Mouse (Mus musculus): ENCODE measurements at regions not wholly inside any gene's neighbourhood (a gene's known extent, or its start where the extent isn't known, plus 50 kb on each side); places are given as distances from the start of the nearest gene placed in this dataset.

DNA sequence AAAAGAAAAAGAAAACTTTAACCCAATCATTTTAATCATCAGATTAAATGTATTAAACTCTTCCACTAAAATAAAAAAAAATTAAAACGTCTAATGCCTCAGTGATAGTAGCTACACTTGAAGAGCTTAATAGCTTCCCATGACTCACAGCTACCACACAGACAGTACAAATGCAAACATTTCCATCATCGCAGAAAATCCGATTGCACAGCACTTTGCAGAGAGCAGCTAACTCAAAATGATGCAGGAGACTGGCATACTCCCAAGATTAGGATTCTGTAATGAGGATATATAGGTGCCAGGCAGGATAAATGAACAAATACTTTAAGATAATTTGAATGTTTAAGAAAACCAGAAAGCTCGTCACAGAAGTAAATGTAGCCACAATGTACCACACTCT is 238.3 kb upstream of the Kif2a start:
- no peak for TF ChIP-seq JUND (IDR thresholded peaks at IDR 0.05; ENCODE audit: low read depth, low read length)
- TF ChIP-seq BHLHE40 (IDR thresholded peaks at IDR 0.05; ENCODE audit: borderline replicate concordance, low read depth, low read length): no peak
- no peak for TF ChIP-seq USF2 (IDR thresholded peaks at IDR 0.05; ENCODE audit: borderline replicate concordance in 1 of 2, insufficient read depth in 1 of 2, low read depth in 1 of 2, low read length in 2 of 2)
- TF ChIP-seq POLR2A (IDR thresholded peaks at IDR 0.05; ENCODE audit: control insufficient read depth in 1 of 2, insufficient read depth in 1 of 2, low read depth in 1 of 2, low read length in 2 of 2, poor library complexity in 1 of 2): no peak

DNA sequence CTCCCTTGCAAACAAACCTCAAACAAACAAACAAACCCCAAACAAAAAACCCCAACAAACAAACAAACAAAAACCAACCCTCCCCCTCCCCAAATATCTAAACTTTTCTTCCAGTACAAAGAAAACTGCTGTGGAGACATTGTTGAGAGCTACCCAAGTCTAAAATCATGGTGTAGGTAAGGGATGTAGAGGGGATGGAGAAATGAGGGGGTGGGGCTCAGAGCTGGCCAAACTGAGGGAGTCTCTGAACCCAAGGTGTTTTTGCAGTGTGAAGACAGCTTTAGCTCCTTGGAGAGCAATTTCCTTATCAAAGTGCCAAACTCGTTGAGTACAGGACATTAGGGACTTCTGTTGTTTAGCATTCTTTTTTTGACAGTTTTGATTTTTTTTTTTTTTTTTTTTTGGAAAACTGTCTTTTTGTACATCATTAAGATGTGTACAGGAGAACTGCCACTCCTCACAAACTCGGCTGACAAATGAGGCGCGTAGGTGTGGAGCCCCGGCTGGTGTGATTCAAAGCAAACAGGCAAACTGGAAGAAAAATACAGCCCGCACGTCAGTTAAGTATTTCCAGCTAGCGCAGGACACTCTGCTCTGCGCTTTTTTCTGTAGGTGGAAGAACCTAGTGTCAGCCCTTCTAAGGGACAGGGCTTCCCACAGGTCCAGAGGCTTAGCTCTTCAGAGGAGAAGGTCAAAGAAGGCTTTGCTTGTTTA is 226.0 kb upstream of the Kif2a start:
- no peak for DNase-seq (ENCODE audit: low read depth, low spot score)

More for the DNA sequence above, 238.3 kb upstream of the Kif2a start:
- H3K9ac ChIP-seq (ENCODE audit: control insufficient read depth, low read depth, low read length, poor library complexity, severe bottlenecking): no peak overlapping the region
- no peaks in the 10 kb centered on the region for H3K36me3 ChIP-seq (ENCODE audit: control insufficient read depth in 1 of 2, insufficient read depth in 2 of 2, low read length in 2 of 2)
- DNase-seq (ENCODE audit: low read depth, low spot score): no peak
- H3K27me3 ChIP-seq (ENCODE audit: control insufficient read depth in 1 of 2, insufficient read depth in 2 of 2, low read length in 2 of 2): peaks cover 2 to 5% of the 10 kb centered on the region in 2 experiments
- no peaks in the 10 kb centered on the region for H3K9me3 ChIP-seq (replicated peaks; ENCODE audit: insufficient read depth, low read length)
- H3K4me1 ChIP-seq (ENCODE audit: control insufficient read depth in 1 of 2, insufficient read depth in 2 of 2, low read length in 2 of 2): no peaks in the 10 kb centered on the region
- H3K27ac ChIP-seq (ENCODE audit: control insufficient read depth, low read depth, low read length): no peak overlapping the region
- H3K79me2 ChIP-seq (ENCODE audit: control insufficient read depth, insufficient read depth, low read length, poor library complexity): no peaks in the 10 kb centered on the region
- no peak overlapping the region for H3K4me3 ChIP-seq (ENCODE audit: control insufficient read depth in 1 of 2, insufficient read depth in 1 of 2, low read depth in 2 of 2, low read length in 2 of 2)

GRCm38 (mm10) chr13:107246956-107247751 is 225.2 kb upstream of the Kif2a start:
- Histone ChIP-seq H3K4me1 (ENCODE audit: control insufficient read depth in 1 of 2, insufficient read depth in 2 of 2, low read length in 2 of 2) (no peaks in the 10 kb centered on the region), H3K79me2 (ENCODE audit: control insufficient read depth, insufficient read depth, low read length, poor library complexity) (no peaks in the 10 kb centered on the region), H3K4me3 (ENCODE audit: control insufficient read depth in 1 of 2, insufficient read depth in 1 of 2, low read depth in 2 of 2, low read length in 2 of 2) (no peak overlapping the region), H3K27ac (ENCODE audit: control insufficient read depth, low read depth, low read length) (no peak overlapping the region), H3K36me3 (ENCODE audit: control insufficient read depth in 1 of 2, insufficient read depth in 2 of 2, low read length in 2 of 2) (no peaks in the 10 kb centered on the region), H3K27me3 (ENCODE audit: control insufficient read depth in 1 of 2, insufficient read depth in 2 of 2, low read length in 2 of 2) (no peaks in the 10 kb centered on the region; a peak in 2 of 4 replicates), H3K9ac (ENCODE audit: control insufficient read depth, low read depth, low read length, poor library complexity, severe bottlenecking) (no peak overlapping the region), H3K9me3 (replicated peaks; ENCODE audit: insufficient read depth, low read length) (no peaks in the 10 kb centered on the region)
- no peak for DNase-seq (ENCODE audit: low read depth, low spot score)
- no peak for TF ChIP-seq CHD1 (IDR thresholded peaks at IDR 0.05; ENCODE audit: low read depth, low read length)
- no peak for TF ChIP-seq ZC3H11A (IDR thresholded peaks at IDR 0.05; ENCODE audit: low read depth, low read length)
- TF ChIP-seq ZKSCAN1 (IDR thresholded peaks at IDR 0.05; ENCODE audit: low read depth, low read length): no peak
- TF ChIP-seq HCFC1 (IDR thresholded peaks at IDR 0.05; ENCODE audit: low read depth, low read length): no peak
- TF ChIP-seq EP300 (IDR thresholded peaks at IDR 0.05; ENCODE audit: low read depth in 1 of 2, low read length in 2 of 2): no peak
- TF ChIP-seq MYC (IDR thresholded peaks at IDR 0.05; ENCODE audit: low read depth, low read length): no peak
- no peak for TF ChIP-seq MAFK (IDR thresholded peaks at IDR 0.05; ENCODE audit: borderline replicate concordance, low read depth, low read length)
- no peak for TF ChIP-seq ELF1 (IDR thresholded peaks at IDR 0.05; ENCODE audit: low read depth, low read length)
- no peak for TF ChIP-seq E2F4 (IDR thresholded peaks at IDR 0.05; ENCODE audit: borderline replicate concordance, low read depth, low read length)
- no peak for TF ChIP-seq GABPA (IDR thresholded peaks at IDR 0.05; ENCODE audit: low read depth, low read length)
- no peak for TF ChIP-seq UBTF (IDR thresholded peaks at IDR 0.05; ENCODE audit: borderline replicate concordance, insufficient read depth, low read depth, low read length)
- no peak for TF ChIP-seq USF1 (IDR thresholded peaks at IDR 0.05; ENCODE audit: low read depth, low read length)
- TF ChIP-seq USF2 (IDR thresholded peaks at IDR 0.05; ENCODE audit: borderline replicate concordance in 1 of 2, insufficient read depth in 1 of 2, low read depth in 1 of 2, low read length in 2 of 2): no peak
- TF ChIP-seq SIN3A (IDR thresholded peaks at IDR 0.05; ENCODE audit: low read length): no peak
- TF ChIP-seq RCOR1 (IDR thresholded peaks at IDR 0.05; ENCODE audit: low read depth, low read length): no peak
- TF ChIP-seq MEF2A (IDR thresholded peaks at IDR 0.05; ENCODE audit: extremely low read depth, insufficient replicate concordance, low read depth, low read length, poor library complexity, severe bottlenecking): no peak

More for the DNA sequence above, 226.0 kb upstream of the Kif2a start:
- Histone ChIP-seq H3K4me1 (ENCODE audit: control insufficient read depth in 1 of 2, insufficient read depth in 2 of 2, low read length in 2 of 2) (no peaks in the 10 kb centered on the region), H3K79me2 (ENCODE audit: control insufficient read depth, insufficient read depth, low read length, poor library complexity) (no peaks in the 10 kb centered on the region), H3K36me3 (ENCODE audit: control insufficient read depth in 1 of 2, insufficient read depth in 2 of 2, low read length in 2 of 2) (no peaks in the 10 kb centered on the region), H3K27me3 (ENCODE audit: control insufficient read depth in 1 of 2, insufficient read depth in 2 of 2, low read length in 2 of 2) (no peaks in the 10 kb centered on the region; a peak in 2 of 4 replicates), H3K27ac (ENCODE audit: control insufficient read depth, low read depth, low read length) (no peak overlapping the region), H3K9ac (ENCODE audit: control insufficient read depth, low read depth, low read length, poor library complexity, severe bottlenecking) (no peak overlapping the region), H3K4me3 (ENCODE audit: control insufficient read depth in 1 of 2, insufficient read depth in 1 of 2, low read depth in 2 of 2, low read length in 2 of 2) (no peak overlapping the region), H3K9me3 (replicated peaks; ENCODE audit: insufficient read depth, low read length) (no peaks in the 10 kb centered on the region)
- TF ChIP-seq SIN3A (IDR thresholded peaks at IDR 0.05; ENCODE audit: low read length) (no peak), KAT2A (conservative IDR thresholded peaks at IDR 0.05; ENCODE audit: low read depth, low read length) (no peak), SMC3 (IDR thresholded peaks at IDR 0.05; ENCODE audit: low read depth, low read length) (no peak), USF2 (IDR thresholded peaks at IDR 0.05; ENCODE audit: borderline replicate concordance in 1 of 2, insufficient read depth in 1 of 2, low read depth in 1 of 2, low read length in 2 of 2) (no peak), MXI1 (IDR thresholded peaks at IDR 0.05; ENCODE audit: low read depth, low read length) (no peak), CHD1 (IDR thresholded peaks at IDR 0.05; ENCODE audit: low read depth, low read length) (no peak), GATA1 (IDR thresholded peaks at IDR 0.05; ENCODE audit: low read depth, low read length) (no peak), TBP (IDR thresholded peaks at IDR 0.05; ENCODE audit: low read depth, low read length) (no peak)
